Mouse (Mus musculus): Measurements from ENCODE around the gene B4galt4. TPM values are rescaled to one million over a fixed set of nuclear protein-coding genes. Genes with fewer than 3 reads are reported as not detected.
"Not testable (repeated sequence)": the region's sequence is repeated elsewhere in the genome, so short reads cannot be mapped to it uniquely, and the experiment has no call there.

Gene B4galt4
- total RNA-seq, 1 experiment = 6.0 TPM

DNA sequence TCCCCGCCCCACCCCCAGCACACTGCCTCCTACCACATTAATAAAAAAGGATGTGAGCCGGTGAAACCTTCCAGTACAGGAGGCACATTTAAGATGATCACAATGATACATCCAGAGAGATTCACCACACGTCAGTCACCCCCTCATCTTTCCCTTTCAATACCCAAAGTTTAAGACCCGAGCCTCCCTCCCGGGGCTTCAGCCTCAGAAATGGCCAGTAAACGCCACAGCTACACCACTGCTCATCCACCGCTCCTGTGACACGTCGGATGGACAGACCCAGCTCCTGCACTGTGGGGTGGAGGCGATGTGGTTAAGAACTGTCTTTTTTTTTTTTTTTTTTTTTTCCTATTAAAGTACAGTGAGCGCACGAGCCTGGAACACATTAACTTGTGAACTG, 30.0 kb upstream of the B4galt4 start:
- Histone ChIP-seq H3K9me3 (ENCODE audit: control insufficient read depth, insufficient read depth, low read depth, low read length) (no peaks in the 10 kb centered on the region), H3K36me3 (ENCODE audit: control insufficient read depth, insufficient read depth, low read length, poor library complexity, severe bottlenecking) (no peaks in the 10 kb centered on the region), H3K4me1 (ENCODE audit: control insufficient read depth in 2 of 2, insufficient read depth in 2 of 2, low read length in 2 of 2, poor library complexity in 1 of 2) (no peaks in the 10 kb centered on the region), H3K4me3 (ENCODE audit: insufficient read depth in 1 of 2, low read depth in 1 of 2, low read length in 2 of 2, poor library complexity in 1 of 2, severe bottlenecking in 1 of 2) (peak overlapping the region; percentile 59 to 60; a peak in 3 of 4 replicates), H3K9ac (ENCODE audit: insufficient read depth, low read depth, low read length, poor library complexity, severe bottlenecking) (no peak overlapping the region; the same call in 1 of the 2 replicates), H3K27ac (ENCODE audit: insufficient read depth, low read depth, low read length, poor library complexity, severe bottlenecking) (no peak overlapping the region)
- in situ Hi-C loops (cut with MboI; ENCODE audit: low sequenced_read_pairs in 2 of 2, unreplicated experiment in 2 of 2) = no loop called here
- DNase-seq (ENCODE audit: low read depth, low spot score) = no peak
- no peak for TF ChIP-seq HCFC1 (IDR thresholded peaks at IDR 0.05; ENCODE audit: borderline replicate concordance, insufficient read depth, low read length)
- 0 out of 2 replicates have a peak, but pooled peaks have one; percentile 9 for TF ChIP-seq ZNF384 (IDR thresholded peaks at IDR 0.05; ENCODE audit: low read depth, low read length)

GRCm38 (mm10) chr16:38712581-38713403, 29.3 kb upstream of the B4galt4 start, which contains the start of gene Arhgap31:
Gene Arhgap31 (minus strand): TSS chr16:38713274.
- Histone ChIP-seq H3K9ac (ENCODE audit: insufficient read depth, low read depth, low read length, poor library complexity, severe bottlenecking) (peak within 1 kb of the TSS; percentile 66), H3K4me3 (ENCODE audit: insufficient read depth in 1 of 2, low read depth in 1 of 2, low read length in 2 of 2, poor library complexity in 1 of 2, severe bottlenecking in 1 of 2) (peak within 1 kb of the TSS; percentile 59 to 60), H3K9me3 (ENCODE audit: control insufficient read depth, insufficient read depth, low read depth, low read length) (no peaks in the 10 kb centered on the region), H3K4me1 (ENCODE audit: control insufficient read depth in 2 of 2, insufficient read depth in 2 of 2, low read length in 2 of 2, poor library complexity in 1 of 2) (no peaks in the 10 kb centered on the region), H3K27ac (ENCODE audit: insufficient read depth, low read depth, low read length, poor library complexity, severe bottlenecking) (no peak within 1 kb of the TSS), H3K36me3 (ENCODE audit: control insufficient read depth, insufficient read depth, low read length, poor library complexity, severe bottlenecking) (no peaks in the 10 kb centered on the region)
- peak; percentile 38 for DNase-seq (ENCODE audit: low read depth, low spot score)
- in situ Hi-C loops (cut with MboI; ENCODE audit: low sequenced_read_pairs in 2 of 2, unreplicated experiment in 2 of 2) = no loop called here
- TF ChIP-seq CHD2 (IDR thresholded peaks at IDR 0.05; ENCODE audit: low read depth, low read length) (no peak), ZC3H11A (IDR thresholded peaks at IDR 0.05; ENCODE audit: borderline replicate concordance, low read depth, low read length) (no peak), HCFC1 (IDR thresholded peaks at IDR 0.05; ENCODE audit: borderline replicate concordance, insufficient read depth, low read length) (no peak), MAFK (IDR thresholded peaks at IDR 0.05; ENCODE audit: insufficient read depth, low read depth, low read length) (no peak), ZNF384 (IDR thresholded peaks at IDR 0.05; ENCODE audit: low read depth, low read length) (no peak)

- Histone ChIP-seq H3K4me3 (ENCODE audit: insufficient read depth in 1 of 2, low read depth in 1 of 2, low read length in 2 of 2, poor library complexity in 1 of 2, severe bottlenecking in 1 of 2) (peak overlapping the region; percentile 59 to 60), H3K4me1 (ENCODE audit: control insufficient read depth in 2 of 2, insufficient read depth in 2 of 2, low read length in 2 of 2, poor library complexity in 1 of 2) (no peaks in the 10 kb centered on the region), H3K9me3 (ENCODE audit: control insufficient read depth, insufficient read depth, low read depth, low read length) (no peaks in the 10 kb centered on the region), H3K9ac (ENCODE audit: insufficient read depth, low read depth, low read length, poor library complexity, severe bottlenecking) (peak overlapping the region; percentile 66), H3K27ac (ENCODE audit: insufficient read depth, low read depth, low read length, poor library complexity, severe bottlenecking) (no peak overlapping the region), H3K36me3 (ENCODE audit: control insufficient read depth, insufficient read depth, low read length, poor library complexity, severe bottlenecking) (no peaks in the 10 kb centered on the region)
- no peak for TF ChIP-seq ZC3H11A (IDR thresholded peaks at IDR 0.05; ENCODE audit: borderline replicate concordance, low read depth, low read length)
- no peak for TF ChIP-seq CHD2 (IDR thresholded peaks at IDR 0.05; ENCODE audit: low read depth, low read length)
- TF ChIP-seq HCFC1 (IDR thresholded peaks at IDR 0.05; ENCODE audit: borderline replicate concordance, insufficient read depth, low read length) = no peak
- TF ChIP-seq ZNF384 (IDR thresholded peaks at IDR 0.05; ENCODE audit: low read depth, low read length) = no peak
- no peak for TF ChIP-seq MAFK (IDR thresholded peaks at IDR 0.05; ENCODE audit: insufficient read depth, low read depth, low read length)
- DNase-seq (ENCODE audit: low read depth, low spot score) = no peak
- in situ Hi-C loops (cut with MboI; ENCODE audit: low sequenced_read_pairs in 2 of 2, unreplicated experiment in 2 of 2) = no loop called here
These were observed 28.4 kb upstream of the B4galt4 start for GRCm38 (mm10) chr16:38713404-38714258.

DNA sequence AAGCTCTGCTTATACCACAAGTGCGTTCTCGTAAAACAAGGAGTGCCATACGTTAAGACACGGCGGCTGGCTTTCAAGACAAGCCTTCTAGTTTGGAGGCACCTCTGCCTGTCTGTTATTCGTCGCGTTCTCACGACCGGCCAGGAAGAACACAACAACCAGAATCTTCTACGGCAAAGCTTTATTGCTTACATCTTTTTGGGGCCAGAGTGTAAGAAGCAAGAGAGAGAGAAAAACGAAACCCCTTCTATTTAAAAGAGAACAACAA, 27.9 kb upstream of the B4galt4 start:
- not testable (repeated sequence) for DNase-seq (ENCODE audit: low read depth, low spot score)

More for the DNA sequence above, 27.9 kb upstream of the B4galt4 start:
- H3K27ac ChIP-seq (ENCODE audit: insufficient read depth, low read depth, low read length, poor library complexity, severe bottlenecking); in situ Hi-C loops (cut with MboI; ENCODE audit: low sequenced_read_pairs in 2 of 2, unreplicated experiment in 2 of 2); H3K4me1 ChIP-seq (ENCODE audit: control insufficient read depth in 2 of 2, insufficient read depth in 2 of 2, low read length in 2 of 2, poor library complexity in 1 of 2); H3K36me3 ChIP-seq (ENCODE audit: control insufficient read depth, insufficient read depth, low read length, poor library complexity, severe bottlenecking); H3K9ac ChIP-seq (ENCODE audit: insufficient read depth, low read depth, low read length, poor library complexity, severe bottlenecking); H3K4me3 ChIP-seq (ENCODE audit: insufficient read depth in 1 of 2, low read depth in 1 of 2, low read length in 2 of 2, poor library complexity in 1 of 2, severe bottlenecking in 1 of 2); H3K9me3 ChIP-seq (ENCODE audit: control insufficient read depth, insufficient read depth, low read depth, low read length): not testable (repeated sequence)

Data from ES-E14 (cell line).